Mouse (Mus musculus): ENCODE measurements around the gene Cltrn.

GRCm38 (mm10) chrX:164164681-164165080 lies 76.1 kb downstream of the Cltrn start:
- TF ChIP-seq CTCF (IDR thresholded peaks at IDR 0.05; ENCODE audit: borderline replicate concordance, control insufficient read depth, extremely low read depth, insufficient read depth, low read length, poor library complexity) (no peak), POLR2A (IDR thresholded peaks at IDR 0.05; ENCODE audit: control insufficient read depth, extremely low read depth, insufficient read depth, low read length, poor library complexity) (no peak)
